Mouse (Mus musculus) kidney, adult 2 months (tissue): ENCODE measurements at regions not wholly inside any gene's neighbourhood (a gene's known extent, or its start where the extent isn't known, plus 50 kb on each side); places are given as distances from the start of the nearest gene placed in this dataset.

Source experiments
- CTCF ChIP-seq: fragments of 200-500 bp; conservative IDR thresholded peaks from 2 replicates; pipeline ENCODE4 v1.5.1; 2011; ENCODE audit warnings: low read depth, mild to moderate bottlenecking, control low read depth, low read length, moderate library complexity, mixed read lengths; ENCODE audit not compliant: insufficient read depth, insufficient read length
- POLR2A ChIP-seq: fragments of 200-500 bp; IDR thresholded peaks from one replicate; pipeline ENCODE4 v1.6.1; 2011; ENCODE audit warnings: low read depth, low read length, control low read depth

- TF ChIP-seq POLR2A = no peak
- TF ChIP-seq CTCF = no peak
Observed at GRCm38 (mm10) chr3:35335837-35336236, 418.1 kb upstream of the Atp11b start.
